Mouse (Mus musculus): ENCODE data around the gene Eid1. TPM values are rescaled to one million over a fixed set of nuclear protein-coding genes. Genes with fewer than 3 reads are reported as not detected.

Gene Eid1
- 342 and 377 TPM in 2 replicates for polyA plus RNA-seq (2015; fragmentation: Nextera tagmentation; extraction: Ambion mirVana)

DNA sequence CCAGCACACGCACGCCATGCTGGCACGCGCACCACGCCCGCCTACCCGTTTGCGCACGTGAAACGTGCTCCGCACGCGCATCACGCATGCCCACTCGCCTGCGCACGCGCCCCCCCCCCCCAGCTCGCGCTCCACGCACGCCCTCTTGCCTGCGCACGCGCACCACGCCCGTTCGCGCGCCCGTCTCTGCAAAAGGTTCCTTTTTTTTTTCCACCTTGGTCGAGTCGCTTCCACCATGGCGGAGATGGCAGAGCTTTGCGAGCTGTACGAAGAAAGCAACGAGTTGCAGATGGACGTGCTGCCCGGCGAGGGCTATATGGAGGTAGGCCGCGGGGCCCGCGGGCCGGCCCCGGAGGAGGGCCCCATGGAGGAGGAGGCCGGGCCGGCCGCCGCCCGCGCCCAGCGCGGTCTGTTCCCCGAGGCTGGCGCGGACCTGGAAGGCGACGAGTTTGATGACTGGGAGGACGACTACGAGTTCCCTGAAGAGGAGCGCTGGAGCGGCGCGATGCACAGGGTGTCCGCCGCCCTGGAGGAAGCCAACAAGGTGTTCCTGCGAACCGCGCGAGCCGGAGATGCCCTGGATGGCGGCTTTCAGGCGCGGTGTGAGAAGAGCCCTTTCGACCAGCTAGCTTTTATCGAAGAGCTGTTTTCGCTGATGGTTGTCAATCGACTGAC lies at the start of gene Eid1:
Eid1 (plus strand) TSS at position 139 of the 675 bp plus-strand sequence.
- peak; percentile 97 for ATAC-seq (ENCODE audit: low FRiP score)
- under 1% methylated on average over 75 of the region's 79 CpGs for WGBS

DNA sequence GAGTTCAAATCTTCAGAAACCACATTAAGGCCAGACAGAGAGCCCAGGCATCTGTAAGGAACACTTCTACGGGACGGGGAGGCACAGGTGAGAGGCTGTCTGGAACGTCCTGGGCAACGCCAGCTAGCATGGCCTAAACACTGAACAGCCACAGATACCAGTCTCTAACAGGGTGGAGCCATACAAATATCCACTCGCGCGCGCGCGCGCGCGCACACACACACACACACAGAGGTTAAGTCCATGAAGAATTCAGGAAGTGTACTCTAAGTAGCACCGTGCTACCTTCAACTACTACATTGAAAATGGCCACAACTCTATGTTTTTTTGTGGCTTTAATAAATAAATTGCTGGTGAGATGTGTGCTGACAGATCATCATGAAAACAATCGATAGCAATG lies 49.7 kb upstream of the Eid1 start:
- no peaks in the 10 kb centered on the region for H3K27me3 ChIP-seq (replicated peaks)
- H3K36me3 ChIP-seq, result peaks cover 11% of the 10 kb centered on the region
- 0 out of 2 replicates have a peak overlapping the region, but pooled peaks have one; percentile 78 for H3K4me3 ChIP-seq (replicated peaks)
- no peak for ATAC-seq (ENCODE audit: low FRiP score)
- no peak overlapping the region for H3K9ac ChIP-seq (replicated peaks)
- no peaks in the 10 kb centered on the region for H3K9me3 ChIP-seq (replicated peaks)
- H3K4me2 ChIP-seq, result 0 out of 2 replicates have a peak overlapping the region, but pooled peaks have one; percentile 74
- H3K4me1 ChIP-seq, result peaks cover 24% of the 10 kb centered on the region
- no peak overlapping the region for H3K27ac ChIP-seq (replicated peaks)
- WGBS, result 95% methylated on average over 15 of the region's 15 CpGs

More for the DNA sequence above, at the start of gene Eid1:
- H3K36me3 ChIP-seq, result no peaks in the 10 kb centered on the region
- H3K4me2 ChIP-seq, result peak within 1 kb of the TSS; percentile 64
- no peaks in the 10 kb centered on the region for H3K9me3 ChIP-seq (replicated peaks)
- H3K9ac ChIP-seq (replicated peaks), result peak within 1 kb of the TSS; percentile 97
- peaks cover 10% of the 10 kb centered on the region for H3K4me1 ChIP-seq
- H3K4me3 ChIP-seq (replicated peaks), result peak within 1 kb of the TSS; percentile 92
- H3K27me3 ChIP-seq (replicated peaks), result no peaks in the 10 kb centered on the region
- peak within 1 kb of the TSS; percentile 98 for H3K27ac ChIP-seq (replicated peaks)

DNA sequence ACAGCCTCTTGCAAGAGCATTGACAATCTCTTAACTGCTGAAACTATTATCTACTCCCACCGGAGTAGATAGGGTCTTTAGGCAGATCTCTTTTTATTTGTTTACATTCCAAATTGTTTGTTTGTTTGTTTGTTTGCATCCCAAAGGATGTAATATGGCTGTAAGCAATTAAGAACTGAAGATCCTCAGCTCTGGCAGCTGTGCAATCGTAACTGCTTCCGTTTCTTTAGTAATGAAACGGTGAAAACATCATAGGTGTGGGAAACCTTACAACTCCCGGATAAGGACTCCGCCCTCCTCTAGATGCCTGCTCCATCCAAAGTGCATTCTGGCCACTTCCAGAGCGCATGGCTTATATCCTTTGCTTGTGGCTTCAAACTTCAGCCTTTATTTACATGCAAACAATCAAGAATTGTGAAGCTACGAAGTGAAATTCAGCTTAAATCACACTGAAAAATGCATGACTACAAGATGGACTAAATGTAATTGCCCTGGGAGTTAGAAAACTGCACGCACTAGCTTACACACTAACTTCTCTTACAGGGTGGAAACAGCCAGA lies 48.7 kb upstream of the Eid1 start:
- no peaks in the 10 kb centered on the region for H3K27me3 ChIP-seq (replicated peaks)
- peak overlapping the region; percentile 74 for H3K4me2 ChIP-seq
- H3K9me3 ChIP-seq (replicated peaks), result no peaks in the 10 kb centered on the region
- H3K4me1 ChIP-seq, result peaks cover 24% of the 10 kb centered on the region
- H3K27ac ChIP-seq (replicated peaks), result no peak overlapping the region
- no peak for ATAC-seq (ENCODE audit: low FRiP score)
- peak overlapping the region; percentile 78 for H3K4me3 ChIP-seq (replicated peaks)
- H3K36me3 ChIP-seq, result peaks cover 6% of the 10 kb centered on the region; the same call in 1 of the 2 replicates
- peak overlapping the region; percentile 64 for H3K9ac ChIP-seq (replicated peaks)
- 9% methylated on average over 9 of the region's 9 CpGs for WGBS

DNA sequence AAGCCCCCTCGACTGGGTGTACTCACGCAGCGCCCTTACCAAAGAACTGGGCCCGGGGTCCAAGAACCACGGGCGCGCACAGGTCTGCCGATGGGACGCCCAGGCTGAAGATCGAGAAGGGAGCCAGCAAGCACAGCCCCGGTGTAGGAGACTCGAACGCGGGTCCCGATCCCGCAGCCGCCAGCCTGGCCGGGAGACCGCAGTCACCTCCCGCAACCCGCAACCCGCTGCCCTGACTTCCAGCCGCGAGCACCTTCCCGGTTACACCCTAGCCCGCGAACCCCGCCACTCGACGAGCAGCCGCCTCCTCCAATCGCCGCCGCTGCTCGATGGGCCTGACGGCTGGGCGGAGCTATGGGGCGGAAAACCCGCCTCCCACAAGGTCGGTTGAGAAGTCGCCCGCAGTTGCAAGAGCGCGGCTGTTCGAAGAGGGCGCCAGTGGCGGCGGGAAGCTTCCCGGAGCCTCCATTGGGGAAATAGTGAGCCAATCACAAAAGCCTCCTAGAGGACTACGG lies 48.0 kb upstream of the Eid1 start, which contains the start of gene Cep152:
Cep152 (minus strand) TSS at position 277 of the 515 bp plus-strand sequence.
- no peaks in the 10 kb centered on the region for H3K27me3 ChIP-seq (replicated peaks)
- peaks cover 24% of the 10 kb centered on the region for H3K4me1 ChIP-seq
- WGBS, result under 1% methylated on average over 50 of the region's 50 CpGs
- peak; percentile 100 for ATAC-seq (ENCODE audit: low FRiP score)
- no peaks in the 10 kb centered on the region for H3K9me3 ChIP-seq (replicated peaks)
- peak within 1 kb of the TSS; percentile 58; the same call in 1 of the 2 replicates for H3K27ac ChIP-seq (replicated peaks)
- H3K4me3 ChIP-seq (replicated peaks), result peak within 1 kb of the TSS; percentile 78
- H3K36me3 ChIP-seq, result no peaks in the 10 kb centered on the region
- H3K9ac ChIP-seq (replicated peaks), result peak within 1 kb of the TSS; percentile 64
- H3K4me2 ChIP-seq, result peak within 1 kb of the TSS; percentile 74

DNA sequence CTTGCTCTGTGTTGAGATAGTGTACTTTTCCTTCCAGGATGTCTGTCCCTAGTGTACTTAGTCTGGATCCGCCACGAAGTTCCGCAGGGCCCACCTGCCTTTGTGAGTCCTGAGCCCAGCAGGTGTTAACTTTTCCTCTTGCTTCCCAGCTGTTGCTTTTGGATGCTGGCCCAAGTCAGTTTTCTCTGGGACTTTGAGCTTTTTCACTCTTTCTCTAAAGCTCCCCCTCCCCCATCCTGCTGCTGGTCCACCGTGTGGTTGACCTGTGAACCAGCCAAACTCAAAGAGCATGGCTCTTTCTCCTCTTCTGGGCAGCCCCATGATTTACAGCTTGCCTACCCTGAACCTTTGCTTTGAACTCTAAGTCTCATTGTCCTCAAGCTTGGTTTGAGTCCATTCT lies 46.4 kb upstream of the Eid1 start:
- H3K4me1 ChIP-seq, result peaks cover 21% of the 10 kb centered on the region
- H3K27ac ChIP-seq (replicated peaks), result no peak overlapping the region
- no peaks in the 10 kb centered on the region for H3K36me3 ChIP-seq
- H3K9me3 ChIP-seq (replicated peaks), result no peaks in the 10 kb centered on the region
- no peaks in the 10 kb centered on the region for H3K27me3 ChIP-seq (replicated peaks)
- no peak overlapping the region for H3K9ac ChIP-seq (replicated peaks)
- 72% methylated on average over 4 of the region's 4 CpGs for WGBS
- ATAC-seq (ENCODE audit: low FRiP score), result no peak
- no peak overlapping the region for H3K4me2 ChIP-seq
- no peak overlapping the region for H3K4me3 ChIP-seq (replicated peaks)

DNA sequence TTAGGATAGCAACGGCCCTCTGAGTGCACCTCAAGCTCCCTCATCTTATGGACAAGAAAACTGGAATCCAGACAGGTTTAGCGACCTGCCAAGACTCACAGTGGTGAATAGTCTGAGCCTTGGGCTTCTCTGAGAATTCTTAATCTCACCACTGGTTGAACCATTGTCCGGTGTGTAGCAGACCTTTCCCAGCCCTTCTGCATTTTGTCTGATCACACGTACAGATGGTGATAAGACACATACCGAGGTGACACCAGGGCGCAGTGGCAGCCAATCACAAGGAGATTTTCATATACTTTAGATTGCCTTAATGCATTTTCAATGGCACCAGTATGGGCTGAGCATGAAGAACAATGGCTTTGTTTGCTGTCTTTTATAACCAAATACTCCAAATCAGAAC lies 44.4 kb upstream of the Eid1 start:
- Histone ChIP-seq H3K9ac (replicated peaks) (no peak overlapping the region), H3K27ac (replicated peaks) (no peak overlapping the region), H3K27me3 (replicated peaks) (no peaks in the 10 kb centered on the region), H3K4me2 (no peak overlapping the region), H3K4me1 (peaks cover 16% of the 10 kb centered on the region), H3K4me3 (replicated peaks) (no peak overlapping the region), H3K36me3 (no peaks in the 10 kb centered on the region), H3K9me3 (replicated peaks) (no peaks in the 10 kb centered on the region)
- WGBS, result 90% methylated on average over 6 of the region's 6 CpGs
- ATAC-seq (ENCODE audit: low FRiP score), result no peak

DNA sequence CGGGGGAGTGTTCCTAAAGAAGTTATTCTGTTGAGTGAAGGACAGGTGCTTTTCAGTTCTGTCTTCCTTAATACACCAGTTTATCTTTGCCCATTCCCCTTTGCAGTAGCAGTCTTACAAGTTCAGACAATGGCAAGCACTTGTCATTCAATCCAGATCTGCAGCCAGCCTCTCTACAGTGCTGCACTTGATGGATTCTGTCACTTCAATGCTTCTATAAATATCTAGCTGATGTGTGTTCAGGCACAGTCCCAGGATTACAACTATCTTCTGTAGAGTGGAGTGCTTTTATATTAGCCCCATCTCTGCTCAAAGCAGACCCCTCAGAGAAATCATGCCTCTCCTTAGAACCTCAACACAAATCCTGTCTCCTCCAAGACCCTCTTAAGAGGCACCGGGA lies 42.9 kb upstream of the Eid1 start:
- H3K4me1 ChIP-seq, result peaks cover 5% of the 10 kb centered on the region; the same call in 1 of the 2 replicates
- no peak overlapping the region for H3K4me3 ChIP-seq (replicated peaks)
- 97% methylated on average over 2 of the region's 2 CpGs for WGBS
- no peak for ATAC-seq (ENCODE audit: low FRiP score)
- no peak overlapping the region for H3K9ac ChIP-seq (replicated peaks)
- H3K36me3 ChIP-seq, result no peaks in the 10 kb centered on the region
- no peaks in the 10 kb centered on the region for H3K27me3 ChIP-seq (replicated peaks)
- no peak overlapping the region for H3K27ac ChIP-seq (replicated peaks)
- H3K4me2 ChIP-seq, result no peak overlapping the region
- no peaks in the 10 kb centered on the region for H3K9me3 ChIP-seq (replicated peaks)

DNA sequence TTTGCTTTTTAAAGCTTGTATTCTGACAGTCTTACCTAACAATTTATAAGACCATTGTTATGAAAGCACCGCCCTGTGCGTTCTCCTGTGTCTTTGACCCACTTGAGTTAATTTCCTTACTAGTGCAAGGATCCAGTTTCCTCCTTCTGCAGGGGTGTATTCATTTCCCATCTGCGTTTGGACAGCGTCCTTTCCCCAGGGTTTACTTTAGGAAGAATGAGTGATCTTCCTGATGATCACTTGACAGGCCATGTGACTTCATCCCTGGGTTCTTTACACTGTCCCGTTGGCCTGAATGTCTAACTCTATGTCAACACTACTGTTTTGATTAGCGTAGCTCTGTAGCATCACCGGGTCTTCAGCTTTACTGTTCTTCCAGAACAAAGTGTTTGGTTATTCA lies 35.6 kb upstream of the Eid1 start:
- no peaks in the 10 kb centered on the region for H3K4me1 ChIP-seq
- WGBS, result 93% methylated on average over 7 of the region's 7 CpGs
- no peak overlapping the region for H3K9ac ChIP-seq (replicated peaks)
- H3K36me3 ChIP-seq, result no peaks in the 10 kb centered on the region; the same call in 1 of the 2 replicates
- H3K4me2 ChIP-seq, result no peak overlapping the region
- no peak overlapping the region for H3K27ac ChIP-seq (replicated peaks)
- H3K27me3 ChIP-seq (replicated peaks), result no peaks in the 10 kb centered on the region
- no peak overlapping the region for H3K4me3 ChIP-seq (replicated peaks)
- H3K9me3 ChIP-seq (replicated peaks), result no peaks in the 10 kb centered on the region
- ATAC-seq (ENCODE audit: low FRiP score), result no peak

DNA sequence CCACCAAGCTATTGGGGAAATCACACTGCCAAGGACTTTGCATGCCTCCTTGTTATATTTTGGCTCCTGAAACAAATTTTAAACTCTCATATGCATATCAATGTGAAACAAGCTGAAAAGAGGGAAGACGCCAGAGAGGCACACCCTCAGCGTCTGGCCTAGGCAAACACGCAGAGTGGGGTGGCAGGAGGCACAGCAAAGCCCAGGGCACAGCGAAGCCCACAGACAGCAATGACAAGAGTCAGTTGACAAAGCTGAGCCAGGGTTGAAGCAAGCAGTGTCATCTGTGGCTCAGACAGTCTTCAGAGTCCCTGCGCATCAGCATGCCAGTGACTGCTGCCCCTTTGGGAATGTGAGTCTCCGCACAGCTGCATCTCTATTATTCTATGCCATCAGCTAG lies 28.0 kb upstream of the Eid1 start:
- H3K27ac ChIP-seq (replicated peaks), result no peak overlapping the region

DNA sequence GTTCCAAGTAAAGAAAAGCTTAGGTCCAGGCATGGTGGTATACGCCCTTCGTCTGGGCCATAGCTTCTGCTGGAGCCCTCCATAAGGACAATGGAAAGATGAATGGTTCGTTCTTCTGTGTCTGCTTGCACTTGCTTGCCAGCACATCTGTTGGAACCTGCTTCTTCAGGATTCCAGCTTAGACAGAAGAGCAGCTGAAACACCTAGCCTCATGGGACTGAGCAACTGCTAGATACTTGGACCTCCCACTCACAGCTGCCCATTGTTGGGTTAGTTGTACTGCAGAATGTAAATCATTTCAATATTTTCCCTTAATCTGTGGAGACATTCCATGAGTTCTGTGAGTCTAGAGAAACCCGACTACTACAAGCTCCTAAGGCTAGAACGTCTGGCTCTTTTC lies 22.9 kb upstream of the Eid1 start:
- Histone ChIP-seq H3K27ac (replicated peaks) (no peak overlapping the region), H3K4me2 (no peak overlapping the region), H3K4me3 (replicated peaks) (no peak overlapping the region), H3K27me3 (replicated peaks) (no peaks in the 10 kb centered on the region), H3K9me3 (replicated peaks) (no peaks in the 10 kb centered on the region), H3K4me1 (no peaks in the 10 kb centered on the region), H3K9ac (replicated peaks) (no peak overlapping the region), H3K36me3 (no peaks in the 10 kb centered on the region)
- WGBS, result 89% methylated on average over 5 of the region's 5 CpGs
- ATAC-seq (ENCODE audit: low FRiP score), result no peak

More for the DNA sequence above, 28.0 kb upstream of the Eid1 start:
- H3K9ac ChIP-seq (replicated peaks), result no peak overlapping the region
- H3K36me3 ChIP-seq, result no peaks in the 10 kb centered on the region
- no peaks in the 10 kb centered on the region for H3K4me1 ChIP-seq
- no peak overlapping the region for H3K4me3 ChIP-seq (replicated peaks)
- ATAC-seq (ENCODE audit: low FRiP score), result no peak
- H3K27me3 ChIP-seq (replicated peaks), result no peaks in the 10 kb centered on the region
- WGBS, result 62% methylated on average over 6 of the region's 6 CpGs
- H3K4me2 ChIP-seq, result no peak overlapping the region
- H3K9me3 ChIP-seq (replicated peaks), result no peaks in the 10 kb centered on the region

DNA sequence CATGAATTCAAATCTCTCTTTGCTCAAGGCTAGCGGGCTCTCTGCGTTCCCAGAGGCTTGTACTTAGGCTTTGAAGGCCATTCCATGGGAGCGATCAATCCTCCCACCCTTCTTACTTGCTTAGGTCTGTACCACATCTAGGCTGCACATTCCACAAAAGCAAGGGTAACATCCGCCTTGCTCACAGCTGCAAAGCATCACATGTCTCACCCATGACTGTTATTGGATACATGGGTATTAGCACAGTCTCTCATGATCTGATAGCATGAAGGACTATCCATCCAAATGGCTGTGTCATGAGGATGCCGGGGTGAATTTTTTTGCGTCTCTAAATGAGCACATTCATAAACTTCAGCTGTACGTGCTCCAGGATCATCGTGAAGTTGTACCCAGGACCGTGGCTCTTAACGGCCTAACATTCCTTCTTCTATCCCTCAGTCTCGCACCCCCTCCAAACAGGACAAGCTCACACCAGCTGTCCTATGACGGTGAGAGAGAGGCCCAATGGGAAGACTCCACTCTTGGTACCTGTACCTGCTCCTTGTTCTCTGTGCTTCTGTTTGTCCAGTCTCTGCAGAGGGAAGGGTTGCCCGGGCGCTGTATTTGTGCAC lies 22.0 kb upstream of the Eid1 start:
- ATAC-seq (ENCODE audit: low FRiP score), result no peak
- WGBS, result 92% methylated on average over 14 of the region's 14 CpGs
- H3K4me3 ChIP-seq (replicated peaks), result no peak overlapping the region

More for the DNA sequence above, 22.0 kb upstream of the Eid1 start:
- Histone ChIP-seq H3K9ac (replicated peaks) (no peak overlapping the region), H3K9me3 (replicated peaks) (no peaks in the 10 kb centered on the region), H3K4me1 (no peaks in the 10 kb centered on the region), H3K27me3 (replicated peaks) (no peaks in the 10 kb centered on the region), H3K36me3 (no peaks in the 10 kb centered on the region), H3K27ac (replicated peaks) (no peak overlapping the region), H3K4me2 (no peak overlapping the region)

Measured in neural tube, embryonic 15.5 days (tissue).